Mouse (Mus musculus) cerebellum, adult 2 months (tissue): ENCODE data around the gene Rbm38.

Source experiments
- CTCF ChIP-seq: fragments of 200-500 bp; IDR thresholded peaks from 2 replicates; pipeline ENCODE4 v1.5.1; 2011; ENCODE audit warnings: low read depth, mild to moderate bottlenecking, control low read depth, low read length, moderate library complexity, borderline replicate concordance; ENCODE audit not compliant: insufficient read depth
- POLR2A ChIP-seq: fragments of 200-500 bp; IDR thresholded peaks from 2 replicates; pipeline ENCODE4 v1.6.1; 2011; ENCODE audit warnings: low read length, control low read depth, borderline replicate concordance; ENCODE audit not compliant: insufficient read depth

GRCm38 (mm10) chr2:173041242-173041641 lies 20.9 kb downstream of the Rbm38 start:
- no peak for TF ChIP-seq CTCF
- TF ChIP-seq POLR2A, result no peak
